Mouse (Mus musculus) bone marrow macrophage, adult 2 months (primary cell): ENCODE data around the gene Gm28308.

Experiments
- CTCF ChIP-seq: IDR thresholded peaks from 2 replicates; pipeline ENCODE4 v1.5.1; 2012; ENCODE audit warnings: low read depth, mild to moderate bottlenecking, low read length, moderate library complexity
- POLR2A ChIP-seq: IDR thresholded peaks from 2 replicates; pipeline ENCODE4 v1.6.1; 2012; ENCODE audit warnings: mild to moderate bottlenecking, low read depth, low read length, borderline replicate concordance

GRCm38 (mm10) chr6:52180726-52181125, 32.4 kb downstream of the Gm28308 start:
- TF ChIP-seq POLR2A (no peak), CTCF (no peak)
